Mouse (Mus musculus) cerebellum, adult 2 months (tissue): ENCODE data around the gene Tmem52.

Experiments used
- CTCF ChIP-seq: fragments of 200-500 bp; IDR thresholded peaks from 2 replicates; pipeline ENCODE4 v1.5.1; 2011; ENCODE audit warnings: low read depth, mild to moderate bottlenecking, control low read depth, low read length, moderate library complexity, borderline replicate concordance; ENCODE audit not compliant: insufficient read depth
- POLR2A ChIP-seq: fragments of 200-500 bp; IDR thresholded peaks from 2 replicates; pipeline ENCODE4 v1.6.1; 2011; ENCODE audit warnings: low read length, control low read depth, borderline replicate concordance; ENCODE audit not compliant: insufficient read depth

- TF ChIP-seq POLR2A (no peak), CTCF (no peak)
These were observed 2.1 kb downstream of the Tmem52 start for GRCm38 (mm10) chr4:155470997-155471396.
